Mouse (Mus musculus) neural tube, embryonic 11.5 days (tissue): ENCODE results near the gene Taar6. TPM values are rescaled to one million over a fixed set of nuclear protein-coding genes. Genes with fewer than 3 reads are reported as not detected.

Experiments used
- ATAC-seq: fragments of 200-750 bp; cut with Nextera tagmentation; 2 replicates; pipeline ENCODE4 v1.8.0; 2017; ENCODE audit warnings: moderate number of reproducible peaks, mild to moderate bottlenecking, moderate TSS enrichment, moderate library complexity; ENCODE audit not compliant: insufficient read depth, low FRiP score, low TSS enrichment
- DNase-seq: peaks from one replicate; pipeline ENCODE4 v3.0.0-alpha.2; 2015; ENCODE audit warnings: low spot score
- H3K27ac ChIP-seq: fragments of 300-500 bp; sonication (generic); 2 replicates; pipeline ENCODE4 v1.5.1; 2014; ENCODE audit warnings: low read depth, mild to moderate bottlenecking, low read length
- H3K27me3 ChIP-seq: fragments of 300-500 bp; sonication (generic); 2 replicates; pipeline ENCODE4 v1.6.1; 2014; ENCODE audit warnings: mild to moderate bottlenecking, low read length, mixed read lengths; ENCODE audit not compliant: control insufficient read depth, insufficient read depth
- H3K36me3 ChIP-seq: fragments of 300-500 bp; sonication (generic); 2 replicates; pipeline ENCODE4 v1.6.1; 2014; ENCODE audit warnings: mild to moderate bottlenecking, low read length, moderate library complexity, mixed read lengths; ENCODE audit not compliant: control insufficient read depth, insufficient read depth
- H3K4me1 ChIP-seq: fragments of 300-500 bp; sonication (generic); 2 replicates; pipeline ENCODE4 v1.6.1; 2014; ENCODE audit warnings: low read length, mixed read lengths; ENCODE audit not compliant: control insufficient read depth, insufficient read depth
- H3K4me2 ChIP-seq: fragments of 300-500 bp; sonication (generic); 2 replicates; pipeline ENCODE4 v1.6.1; 2014; ENCODE audit warnings: low read depth, mild to moderate bottlenecking, moderate library complexity
- H3K4me3 ChIP-seq: fragments of 300-500 bp; sonication (generic); 2 replicates; pipeline ENCODE4 v1.5.1; 2014; ENCODE audit warnings: low read depth, low read length
- H3K9ac ChIP-seq: fragments of 300-500 bp; sonication (generic); 2 replicates; pipeline ENCODE4 v1.6.1; 2014; ENCODE audit warnings: mild to moderate bottlenecking, low read length
- H3K9me3 ChIP-seq: fragments of 300-500 bp; sonication (generic); 2 replicates; pipeline ENCODE4 v1.6.1; 2016; ENCODE audit warnings: low read length; ENCODE audit not compliant: control insufficient read depth
- WGBS: fragments of 180-500 bp; shearing (Covaris S2); extraction: QIAGEN DNeasy Blood & Tissue Kit; methylation state at CpG from one replicate; pipeline ENCODE4 v1.1.7; 2014; 5-methylcytosine and 5-hydroxymethylcytosine counted together
- polyA plus RNA-seq: library from polyadenylated mRNA; unstranded; fragments of >200 nt; fragmentation: Nextera tagmentation; extraction: Ambion mirVana; gene quantifications from 2 replicates; pipeline ENCODE4 v1.2.1, GENCODE M21; 2014

Taar6 gene
- polyA plus RNA-seq = not detected in 2 replicates

- H3K9me3 ChIP-seq = no peaks in the 10 kb centered on the region
- H3K4me3 ChIP-seq = no peak within 1 kb of the TSS
- ATAC-seq (no peak), DNase-seq (no peak)
- H3K36me3 ChIP-seq = no peaks in the 10 kb centered on the region
- no peak within 1 kb of the TSS for H3K9ac ChIP-seq
- H3K4me2 ChIP-seq = no peak within 1 kb of the TSS
- no peaks in the 10 kb centered on the region for H3K27me3 ChIP-seq
- H3K27ac ChIP-seq = no peak within 1 kb of the TSS
- WGBS = 77% methylated on average over 8 of the region's 8 CpGs
- H3K4me1 ChIP-seq = no peaks in the 10 kb centered on the region
Measured at GRCm38 (mm10) chr10:23985546-23985945, at the start of gene Taar6. Gene Taar6, minus strand, starts transcription at chr10:23985646.

DNA sequence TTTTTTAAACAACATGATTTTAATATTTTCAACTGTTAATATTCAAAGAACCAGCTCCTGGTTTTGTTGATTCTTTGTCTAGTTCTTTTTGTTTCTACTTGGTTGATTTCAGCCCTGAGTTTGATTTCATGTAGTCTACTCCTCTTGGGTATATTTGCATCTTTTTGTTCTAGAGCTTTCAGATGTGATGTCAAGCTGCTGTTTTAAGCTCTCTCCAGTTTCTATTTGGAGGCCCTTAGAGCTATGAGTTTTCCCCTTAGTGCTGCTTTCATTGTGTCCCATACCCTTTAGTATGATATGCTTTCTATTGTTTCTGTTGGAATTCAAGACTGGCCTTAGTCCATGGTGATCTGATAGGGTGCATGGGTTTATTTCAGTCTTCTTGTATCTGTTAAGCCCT is 45.9 kb upstream of the Taar6 start:
- Histone ChIP-seq H3K36me3 (no peaks in the 10 kb centered on the region), H3K4me1 (no peaks in the 10 kb centered on the region), H3K4me3 (no peak overlapping the region), H3K27me3 (no peaks in the 10 kb centered on the region), H3K27ac (no peak overlapping the region), H3K9me3 (no peaks in the 10 kb centered on the region), H3K9ac (no peak overlapping the region), H3K4me2 (no peak overlapping the region)
- DNase-seq = no peak
- no peak for ATAC-seq

GRCm38 (mm10) chr10:24026922-24027321 is 41.5 kb upstream of the Taar6 start, which contains the start of gene Taar7d:
Gene Taar7d, plus strand, starts transcription at chr10:24027222.
- H3K27me3 ChIP-seq = no peaks in the 10 kb centered on the region
- ATAC-seq (no peak), DNase-seq (no peak)
- H3K9me3 ChIP-seq = no peaks in the 10 kb centered on the region
- no peak within 1 kb of the TSS for H3K27ac ChIP-seq
- no peak within 1 kb of the TSS for H3K4me3 ChIP-seq
- no peak within 1 kb of the TSS for H3K4me2 ChIP-seq
- no peaks in the 10 kb centered on the region for H3K4me1 ChIP-seq
- H3K9ac ChIP-seq = no peak within 1 kb of the TSS
- H3K36me3 ChIP-seq = no peaks in the 10 kb centered on the region

DNA sequence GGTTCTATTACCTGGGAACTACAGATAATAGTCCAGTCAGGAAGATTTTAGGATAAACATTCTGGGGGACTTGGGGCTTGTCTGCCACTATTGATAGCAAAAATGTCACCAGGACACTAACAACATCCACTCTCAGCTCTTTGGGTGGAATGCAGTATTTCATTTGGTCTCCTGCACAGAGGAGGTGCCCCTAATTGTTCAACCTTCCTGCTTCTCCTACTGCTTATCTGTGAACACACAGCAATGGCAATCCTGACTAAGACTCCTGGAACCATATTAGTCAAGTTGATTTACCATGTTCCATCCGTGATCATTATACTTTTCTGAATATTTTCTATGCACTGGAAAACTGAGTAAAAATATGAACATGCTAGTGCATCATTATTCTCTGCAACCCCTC is 22.7 kb upstream of the Taar6 start:
- no peaks in the 10 kb centered on the region for H3K9me3 ChIP-seq
- DNase-seq = no peak
- no peak overlapping the region for H3K9ac ChIP-seq
- 87% methylated on average over 1 of the region's 1 CpGs for WGBS
- no peak overlapping the region for H3K4me3 ChIP-seq
- H3K27ac ChIP-seq = no peak overlapping the region
- H3K4me2 ChIP-seq = no peak overlapping the region
- no peaks in the 10 kb centered on the region for H3K27me3 ChIP-seq
- no peaks in the 10 kb centered on the region for H3K4me1 ChIP-seq
- H3K36me3 ChIP-seq = no peaks in the 10 kb centered on the region
- ATAC-seq = no peak

DNA sequence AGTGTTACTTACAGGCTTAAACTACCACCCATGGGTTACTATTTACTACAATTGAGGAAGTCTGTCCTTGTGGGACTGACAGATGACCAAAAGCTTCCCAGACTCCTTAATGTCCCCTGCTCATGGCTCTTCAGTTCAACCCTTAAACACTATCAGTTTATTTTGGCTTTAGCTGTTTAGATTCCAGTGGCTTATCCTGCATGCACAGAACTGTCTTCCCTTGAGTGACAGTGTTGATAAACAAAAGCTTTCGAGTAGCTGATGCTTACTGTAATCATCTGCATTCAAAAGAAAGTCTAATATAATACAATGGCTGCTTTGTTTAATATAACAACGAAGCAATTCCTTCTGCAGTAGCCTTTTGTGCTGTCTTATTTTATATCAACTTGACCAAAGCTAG is 21.6 kb upstream of the Taar6 start:
- H3K36me3 ChIP-seq = no peaks in the 10 kb centered on the region
- no peak for ATAC-seq
- 80% methylated on average over 2 of the region's 2 CpGs for WGBS

DNA sequence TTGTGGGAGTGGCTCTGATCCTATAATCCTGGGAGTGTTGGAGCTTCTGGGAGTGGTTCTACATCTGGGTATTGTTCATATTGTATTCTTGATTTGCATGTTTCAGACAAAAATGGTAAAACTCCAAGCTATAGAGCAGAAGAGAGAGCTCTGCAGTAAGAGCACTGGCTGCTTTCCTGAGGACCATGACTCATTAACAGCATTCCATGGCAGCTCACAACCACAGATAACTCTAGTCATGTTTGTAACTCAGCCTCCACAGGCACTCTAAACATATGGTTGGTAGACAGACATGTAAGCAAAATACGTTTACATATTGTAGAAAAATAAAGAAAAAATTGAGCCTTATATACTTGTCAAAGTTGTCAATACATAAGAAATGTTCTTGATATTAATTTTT is 21.0 kb upstream of the Taar6 start:
- ATAC-seq (no peak), DNase-seq (no peak)
- Histone ChIP-seq H3K27me3 (no peaks in the 10 kb centered on the region), H3K4me1 (no peaks in the 10 kb centered on the region), H3K27ac (no peak overlapping the region), H3K4me2 (no peak overlapping the region), H3K4me3 (no peak overlapping the region), H3K36me3 (no peaks in the 10 kb centered on the region), H3K9ac (no peak overlapping the region), H3K9me3 (no peaks in the 10 kb centered on the region)
- 80% methylated on average over 1 of the region's 1 CpGs for WGBS

More for the DNA sequence above, 21.6 kb upstream of the Taar6 start:
- H3K9ac ChIP-seq = no peak overlapping the region
- no peak for DNase-seq
- H3K4me1 ChIP-seq = no peaks in the 10 kb centered on the region
- no peaks in the 10 kb centered on the region for H3K9me3 ChIP-seq
- H3K27ac ChIP-seq = no peak overlapping the region
- H3K27me3 ChIP-seq = no peaks in the 10 kb centered on the region
- no peak overlapping the region for H3K4me3 ChIP-seq
- H3K4me2 ChIP-seq = no peak overlapping the region

- H3K4me1 ChIP-seq = no peaks in the 10 kb centered on the region
- H3K36me3 ChIP-seq = no peaks in the 10 kb centered on the region
- ATAC-seq (no peak), DNase-seq (no peak)
- H3K27me3 ChIP-seq = no peaks in the 10 kb centered on the region
- no peak within 1 kb of the TSS for H3K9ac ChIP-seq
- H3K9me3 ChIP-seq = no peaks in the 10 kb centered on the region
- no peak within 1 kb of the TSS for H3K4me3 ChIP-seq
- WGBS = 83% methylated on average over 1 of the region's 1 CpGs
- no peak within 1 kb of the TSS for H3K4me2 ChIP-seq
- no peak within 1 kb of the TSS for H3K27ac ChIP-seq
Measured at GRCm38 (mm10) chr10:23999639-24000038, 14.2 kb upstream of the Taar6 start, which contains the start of gene Taar7b. Gene Taar7b, plus strand, starts transcription at chr10:23999939.

GRCm38 (mm10) chr10:23993381-23993780 is 7.9 kb upstream of the Taar6 start, which contains the start of gene Taar7a:
Gene Taar7a, minus strand, starts transcription at chr10:23993481.
- Histone ChIP-seq H3K9ac (no peak within 1 kb of the TSS), H3K4me1 (no peaks in the 10 kb centered on the region), H3K4me3 (no peak within 1 kb of the TSS), H3K9me3 (no peaks in the 10 kb centered on the region), H3K4me2 (no peak within 1 kb of the TSS), H3K36me3 (no peaks in the 10 kb centered on the region), H3K27me3 (no peaks in the 10 kb centered on the region), H3K27ac (no peak within 1 kb of the TSS)
- DNase-seq (no peak), ATAC-seq (no peak)
- 88% methylated on average over 3 of the region's 3 CpGs for WGBS

DNA sequence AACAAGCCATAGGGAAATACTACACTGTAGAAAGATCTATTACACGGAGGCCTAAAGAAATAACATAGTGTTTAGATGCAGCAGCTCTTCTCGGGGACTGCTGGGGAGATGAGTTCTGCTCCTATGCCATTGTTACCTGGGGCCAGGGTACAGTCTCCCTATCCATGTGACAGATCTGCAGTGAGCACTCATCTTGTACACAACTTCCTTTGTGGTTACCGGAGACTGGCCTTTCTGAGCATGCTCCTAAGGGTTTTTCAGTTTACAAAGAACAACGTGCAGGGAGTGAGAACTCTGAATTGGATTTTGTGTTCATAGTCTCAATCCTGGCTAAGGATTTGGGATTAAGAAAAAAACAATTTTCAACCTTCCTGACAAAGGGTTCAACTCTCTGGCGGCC is 973 bp upstream of the Taar6 start:
- Histone ChIP-seq H3K9ac (no peak overlapping the region), H3K4me3 (no peak overlapping the region), H3K36me3 (no peaks in the 10 kb centered on the region), H3K27me3 (no peaks in the 10 kb centered on the region), H3K4me1 (no peaks in the 10 kb centered on the region), H3K9me3 (no peaks in the 10 kb centered on the region), H3K4me2 (no peak overlapping the region), H3K27ac (no peak overlapping the region)
- WGBS = 79% methylated on average over 5 of the region's 5 CpGs
- DNase-seq (no peak), ATAC-seq (no peak)
